24 mouse cellular contexts compared by ENCODE assay signal in the genomic region with DNA sequence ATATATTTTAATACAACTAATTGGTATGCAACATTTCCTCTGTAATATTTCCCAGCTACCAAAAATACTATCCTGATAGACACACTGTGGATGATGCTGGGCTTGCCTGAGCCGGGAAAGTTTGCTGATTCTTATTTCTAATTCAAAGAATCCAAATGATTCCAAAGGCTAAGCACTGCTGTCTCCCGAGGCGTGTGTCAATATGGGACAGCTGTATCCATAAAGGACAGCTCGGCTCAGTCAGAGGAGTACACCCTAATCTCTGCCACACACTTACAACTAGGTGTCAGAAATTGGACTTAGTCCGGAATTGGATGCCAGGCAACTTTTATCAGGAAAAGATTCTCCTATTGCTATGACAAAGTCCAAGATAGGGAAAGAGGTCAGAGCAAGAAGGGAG.
"Had no signal": no experiment of that assay in that cellular context is flagged by ENCODE, and none has a peak within 500 bp of the region (broad histone marks: within the 10 kb centered on the region; RNA-seq: fewer than 3 reads in every experiment).

No protein-coding gene starts in this region.

- H3K4me3 ChIP-seq: gastrocnemius, adult 2 months; heart, embryonic 10.5 days; heart, embryonic 12.5 days; hindbrain, embryonic 10.5 days; hindbrain, embryonic 12.5 days; layer of hippocampus, adult 2 months; left cerebral cortex, adult 2 months; limb, embryonic 10.5 days; limb, embryonic 12.5 days had no signal

- H3K27me3 ChIP-seq: heart, embryonic 12.5 days; hindbrain, embryonic 12.5 days; limb, embryonic 12.5 days had no signal

- H3K9me3 ChIP-seq: heart, embryonic 10.5 days; heart, embryonic 12.5 days; hindbrain, embryonic 12.5 days; limb, embryonic 10.5 days; limb, embryonic 12.5 days had no signal

- H3K27ac ChIP-seq: gastrocnemius, adult 2 months; heart, embryonic 10.5 days; hindbrain, embryonic 10.5 days; hindbrain, embryonic 12.5 days; layer of hippocampus, adult 2 months; left cerebral cortex, adult 2 months; limb, embryonic 10.5 days; limb, embryonic 12.5 days had no signal

- DNase-seq: gastrocnemius, adult 2 months; gastrocnemius, postnatal 10 days; gastrocnemius, postnatal 25 days; heart, adult 18-20 months; heart, postnatal 10 days; heart, postnatal 4 days; kidney, adult 18-20 months; kidney, adult 8-10 months; kidney, postnatal 10 days; kidney, postnatal 25 days; kidney, postnatal 4 days; liver had no signal

- ATAC-seq: hindbrain, embryonic 16.5 days; inflammation-experienced regulatory T-cells, adult 6 months; intestine, postnatal 0 days had no signal

- H3K4me1 ChIP-seq: heart, embryonic 10.5 days; heart, embryonic 12.5 days; hindbrain, embryonic 10.5 days; hindbrain, embryonic 12.5 days; limb, embryonic 10.5 days; limb, embryonic 12.5 days had no signal

- H3K9ac ChIP-seq: heart, embryonic 12.5 days; hindbrain, embryonic 12.5 days; hindbrain, embryonic 14.5 days; limb, embryonic 12.5 days had no signal

- H3K4me2 ChIP-seq: heart, embryonic 12.5 days; hindbrain, embryonic 12.5 days; hindbrain, embryonic 14.5 days; limb, embryonic 12.5 days had no signal

- H3K36me3 ChIP-seq: heart, embryonic 10.5 days; heart, embryonic 12.5 days; hindbrain, embryonic 10.5 days; hindbrain, embryonic 12.5 days; limb, embryonic 10.5 days; limb, embryonic 12.5 days had no signal
